Mouse (Mus musculus): ENCODE results near the gene Rab13. TPM values are rescaled to one million over a fixed set of nuclear protein-coding genes. Genes with fewer than 3 reads are reported as not detected.

The Rab13 gene
- total and polyA plus RNA-seq, 2 experiments from 2014 or later, result 3.9 to 18.5 TPM

GRCm38 (mm10) chr3:90220531-90220951 lies 7.0 kb downstream of the Rab13 start:
- H3K27me3 ChIP-seq (ENCODE audit: insufficient read depth, low read length), result no peaks in the 10 kb centered on the region
- peak; percentile 57 for DNase-seq (ENCODE audit: low spot score)
- no peaks in the 10 kb centered on the region for H3K36me3 ChIP-seq (ENCODE audit: insufficient read depth, low read length)
- H3K4me1 ChIP-seq (ENCODE audit: insufficient read depth, low read length), result no peaks in the 10 kb centered on the region
- H3K9ac ChIP-seq (replicated peaks; ENCODE audit: low read length, poor library complexity, severe bottlenecking), result peak overlapping the region; percentile 44
- under 1% methylated on average over 19 of the region's 20 CpGs for WGBS
- peak overlapping the region; percentile 51; the same call in 1 of the 2 replicates for H3K27ac ChIP-seq (ENCODE audit: low read depth, low read length)
- peak overlapping the region; percentile 81 for H3K4me2 ChIP-seq (ENCODE audit: low read depth, low read length, poor library complexity, severe bottlenecking)
- TF ChIP-seq CTCF (IDR thresholded peaks at IDR 0.05), result no peak
- ATAC-seq (ENCODE audit: low FRiP score), result peak; percentile 47; the same call in 1 of the 2 replicates
- no peaks in the 10 kb centered on the region for H3K9me3 ChIP-seq (ENCODE audit: low read length)
- peak overlapping the region; percentile 38 for H3K4me3 ChIP-seq (ENCODE audit: low read depth, low read length)

DNA sequence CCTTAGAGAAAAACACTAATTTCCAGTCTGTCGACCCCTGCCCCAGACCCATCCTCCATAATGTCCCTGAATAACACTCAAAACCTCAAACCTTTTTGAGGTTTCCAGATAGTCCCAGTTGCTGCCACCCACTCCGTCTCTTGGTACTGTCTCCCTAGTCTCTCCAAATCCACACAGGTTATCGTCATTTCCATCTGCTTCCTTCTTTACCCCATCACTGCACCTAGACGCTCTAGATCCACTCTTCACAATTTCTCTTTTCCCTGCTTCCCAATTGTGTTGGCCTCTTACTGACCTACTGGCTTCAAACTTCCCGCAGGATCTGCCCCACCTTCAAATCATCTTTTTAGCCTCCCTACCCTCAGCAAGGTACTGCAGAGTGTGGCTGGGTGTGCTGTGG lies 7.6 kb downstream of the Rab13 start:
- H3K9me3 ChIP-seq (ENCODE audit: low read length), result no peaks in the 10 kb centered on the region
- H3K4me1 ChIP-seq (ENCODE audit: insufficient read depth, low read length), result no peaks in the 10 kb centered on the region
- no peaks in the 10 kb centered on the region for H3K36me3 ChIP-seq (ENCODE audit: insufficient read depth, low read length)
- DNase-seq (ENCODE audit: low spot score) (no peak), ATAC-seq (ENCODE audit: low FRiP score) (no peak)
- H3K27me3 ChIP-seq (ENCODE audit: insufficient read depth, low read length), result no peaks in the 10 kb centered on the region
- no peak for TF ChIP-seq CTCF (IDR thresholded peaks at IDR 0.05)
- peak overlapping the region; percentile 81 for H3K4me2 ChIP-seq (ENCODE audit: low read depth, low read length, poor library complexity, severe bottlenecking)
- H3K4me3 ChIP-seq (ENCODE audit: low read depth, low read length), result peak overlapping the region; percentile 38; the same call in 1 of the 2 replicates
- WGBS, result 25% methylated on average over 5 of the region's 5 CpGs
- no peak overlapping the region; the same call in 1 of the 2 replicates for H3K9ac ChIP-seq (replicated peaks; ENCODE audit: low read length, poor library complexity, severe bottlenecking)
- no peak overlapping the region for H3K27ac ChIP-seq (ENCODE audit: low read depth, low read length)

GRCm38 (mm10) chr3:90222455-90222854 lies 9.0 kb downstream of the Rab13 start:
- H3K4me2 ChIP-seq (ENCODE audit: low read depth, low read length, poor library complexity, severe bottlenecking), result no peak overlapping the region
- H3K27ac ChIP-seq (ENCODE audit: low read depth, low read length), result no peak overlapping the region
- ATAC-seq (ENCODE audit: low FRiP score), result no peak
- H3K4me1 ChIP-seq (ENCODE audit: insufficient read depth, low read length), result no peaks in the 10 kb centered on the region
- no peak overlapping the region for H3K4me3 ChIP-seq (ENCODE audit: low read depth, low read length)
- H3K27me3 ChIP-seq (ENCODE audit: insufficient read depth, low read length), result no peaks in the 10 kb centered on the region
- H3K9ac ChIP-seq (replicated peaks; ENCODE audit: low read length, poor library complexity, severe bottlenecking), result no peak overlapping the region
- DNase-seq (ENCODE audit: low spot score), result no peak
- H3K36me3 ChIP-seq (ENCODE audit: insufficient read depth, low read length), result no peaks in the 10 kb centered on the region
- TF ChIP-seq CTCF (IDR thresholded peaks at IDR 0.05), result no peak
- H3K9me3 ChIP-seq (ENCODE audit: low read length), result no peaks in the 10 kb centered on the region
- 89% methylated on average over 4 of the region's 4 CpGs for WGBS

- no peak overlapping the region for H3K4me2 ChIP-seq (ENCODE audit: low read depth, low read length, poor library complexity, severe bottlenecking)
- H3K36me3 ChIP-seq (ENCODE audit: insufficient read depth, low read length), result no peaks in the 10 kb centered on the region
- ATAC-seq (ENCODE audit: low FRiP score) (no peak), DNase-seq (ENCODE audit: low spot score) (no peak)
- H3K4me1 ChIP-seq (ENCODE audit: insufficient read depth, low read length), result no peaks in the 10 kb centered on the region
- no peaks in the 10 kb centered on the region for H3K9me3 ChIP-seq (ENCODE audit: low read length)
- no peak overlapping the region for H3K9ac ChIP-seq (replicated peaks; ENCODE audit: low read length, poor library complexity, severe bottlenecking)
- H3K4me3 ChIP-seq (ENCODE audit: low read depth, low read length), result no peak overlapping the region
- H3K27ac ChIP-seq (ENCODE audit: low read depth, low read length), result no peak overlapping the region
- WGBS, result 84% methylated on average over 3 of the region's 3 CpGs
- TF ChIP-seq CTCF (IDR thresholded peaks at IDR 0.05), result no peak
- no peaks in the 10 kb centered on the region for H3K27me3 ChIP-seq (ENCODE audit: insufficient read depth, low read length)
Measured at GRCm38 (mm10) chr3:90222941-90223340, 9.4 kb downstream of the Rab13 start.

DNA sequence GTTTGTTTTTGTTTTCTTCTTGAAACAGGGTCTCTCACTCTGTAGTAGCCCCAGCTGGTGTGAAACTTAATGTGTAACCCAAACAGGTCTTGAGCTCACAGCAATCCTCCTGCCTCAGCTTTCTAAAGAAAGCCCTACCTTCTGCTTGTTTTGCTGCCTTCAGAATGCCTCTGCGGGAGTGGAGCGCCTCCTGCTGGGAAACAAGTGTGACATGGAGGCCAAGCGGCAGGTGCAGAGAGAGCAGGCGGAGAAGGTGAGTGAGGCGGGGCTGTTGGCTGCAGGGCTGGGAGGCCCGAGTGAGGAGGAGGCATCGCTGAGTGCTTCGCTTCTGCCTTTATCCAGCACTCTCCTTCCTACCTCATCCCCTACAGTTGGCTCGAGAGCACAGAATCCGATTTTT lies 10.8 kb downstream of the Rab13 start:
- ATAC-seq (ENCODE audit: low FRiP score) (no peak), DNase-seq (ENCODE audit: low spot score) (no peak)
- Histone ChIP-seq H3K4me1 (ENCODE audit: insufficient read depth, low read length) (no peaks in the 10 kb centered on the region), H3K27ac (ENCODE audit: low read depth, low read length) (no peak overlapping the region), H3K9me3 (ENCODE audit: low read length) (no peaks in the 10 kb centered on the region), H3K36me3 (ENCODE audit: insufficient read depth, low read length) (no peaks in the 10 kb centered on the region), H3K27me3 (ENCODE audit: insufficient read depth, low read length) (no peaks in the 10 kb centered on the region), H3K4me2 (ENCODE audit: low read depth, low read length, poor library complexity, severe bottlenecking) (no peak overlapping the region), H3K4me3 (ENCODE audit: low read depth, low read length) (no peak overlapping the region), H3K9ac (replicated peaks; ENCODE audit: low read length, poor library complexity, severe bottlenecking) (no peak overlapping the region)
- 88% methylated on average over 10 of the region's 10 CpGs for WGBS
- TF ChIP-seq CTCF (IDR thresholded peaks at IDR 0.05), result no peak

GRCm38 (mm10) chr3:90231075-90231474 lies 17.6 kb downstream of the Rab13 start:
- 15% methylated on average over 8 of the region's 8 CpGs for WGBS
- no peak for ATAC-seq (ENCODE audit: low FRiP score)

More at GRCm38 (mm10) chr3:90231075-90231474, 17.6 kb downstream of the Rab13 start:
- Histone ChIP-seq H3K36me3 (ENCODE audit: insufficient read depth, low read length) (peaks cover 10% of the 10 kb centered on the region; the same call in 1 of the 2 replicates), H3K4me1 (ENCODE audit: insufficient read depth, low read length) (no peaks in the 10 kb centered on the region), H3K4me3 (ENCODE audit: low read depth, low read length) (peak overlapping the region; percentile 79), H3K27ac (ENCODE audit: low read depth, low read length) (no peak overlapping the region), H3K9me3 (ENCODE audit: low read length) (no peaks in the 10 kb centered on the region), H3K27me3 (ENCODE audit: insufficient read depth, low read length) (no peaks in the 10 kb centered on the region), H3K4me2 (ENCODE audit: low read depth, low read length, poor library complexity, severe bottlenecking) (peak overlapping the region; percentile 83), H3K9ac (replicated peaks; ENCODE audit: low read length, poor library complexity, severe bottlenecking) (no peak overlapping the region)
- TF ChIP-seq CTCF (IDR thresholded peaks at IDR 0.05), result peak; percentile 20; the same call in 1 of the 2 replicates
- DNase-seq (ENCODE audit: low spot score), result no peak
